Mouse (Mus musculus): ENCODE data around the gene Sdc4.

Sdc4 gene

GRCm38 (mm10) chr2:164431676-164432465, 11.8 kb downstream of the Sdc4 start:
- WGBS: 73% methylated on average over 9 of the region's 9 CpGs

- 30% methylated on average over 7 of the region's 7 CpGs for WGBS
Measured at GRCm38 (mm10) chr2:164430697-164431096, 13.0 kb downstream of the Sdc4 start.

- 63% methylated on average over 15 of the region's 15 CpGs for WGBS
Measured at GRCm38 (mm10) chr2:164429881-164430615, 13.6 kb downstream of the Sdc4 start.

GRCm38 (mm10) chr2:164428451-164428850, 15.2 kb downstream of the Sdc4 start:
- WGBS: 75% methylated on average over 5 of the region's 5 CpGs

- WGBS: 88% methylated on average over 5 of the region's 5 CpGs
Measured at GRCm38 (mm10) chr2:164426952-164427351, 16.7 kb downstream of the Sdc4 start.

GRCm38 (mm10) chr2:164426121-164426520, 17.6 kb downstream of the Sdc4 start:
- 38% methylated on average over 12 of the region's 12 CpGs for WGBS

DNA sequence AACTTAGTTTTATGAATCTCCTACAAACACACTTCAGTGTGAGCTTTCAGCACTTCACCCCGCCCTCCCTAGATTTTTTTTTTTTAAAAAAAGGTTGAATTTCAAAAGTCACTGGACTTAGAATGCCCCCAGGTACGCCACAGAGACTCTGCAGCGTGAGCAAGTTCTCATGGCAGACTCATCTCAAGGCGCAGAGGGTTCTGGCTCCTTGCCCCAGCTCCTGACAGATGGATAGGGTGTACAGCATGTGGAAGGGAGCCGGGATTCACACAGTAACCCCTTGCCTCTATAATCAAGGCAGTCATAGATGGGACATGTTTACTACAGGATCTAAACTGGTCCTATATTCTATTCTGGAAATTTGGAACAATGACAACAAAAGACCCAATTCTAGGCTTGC, 18.3 kb downstream of the Sdc4 start:
- 53% methylated on average over 5 of the region's 5 CpGs for WGBS

DNA sequence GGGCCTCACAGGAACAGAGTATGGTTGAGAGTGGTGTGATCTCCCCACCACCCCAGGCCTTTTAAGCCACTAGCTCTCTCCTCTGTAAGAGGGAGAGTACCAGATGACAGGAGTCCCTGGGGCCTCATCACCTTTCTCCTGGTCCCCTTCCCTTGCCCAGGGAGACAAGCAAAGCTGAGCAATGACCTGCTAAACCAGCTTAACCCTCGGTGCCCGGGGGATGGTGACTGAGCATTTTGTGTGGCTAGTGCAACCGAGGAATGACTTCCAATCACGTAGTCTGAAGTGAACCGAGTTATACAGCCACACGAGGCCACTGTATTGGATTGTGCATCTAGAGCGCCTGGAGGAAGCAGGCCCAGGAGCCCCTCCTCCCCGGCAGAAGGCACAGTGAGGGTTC, 19.3 kb downstream of the Sdc4 start:
- WGBS: 94% methylated on average over 8 of the region's 8 CpGs

DNA sequence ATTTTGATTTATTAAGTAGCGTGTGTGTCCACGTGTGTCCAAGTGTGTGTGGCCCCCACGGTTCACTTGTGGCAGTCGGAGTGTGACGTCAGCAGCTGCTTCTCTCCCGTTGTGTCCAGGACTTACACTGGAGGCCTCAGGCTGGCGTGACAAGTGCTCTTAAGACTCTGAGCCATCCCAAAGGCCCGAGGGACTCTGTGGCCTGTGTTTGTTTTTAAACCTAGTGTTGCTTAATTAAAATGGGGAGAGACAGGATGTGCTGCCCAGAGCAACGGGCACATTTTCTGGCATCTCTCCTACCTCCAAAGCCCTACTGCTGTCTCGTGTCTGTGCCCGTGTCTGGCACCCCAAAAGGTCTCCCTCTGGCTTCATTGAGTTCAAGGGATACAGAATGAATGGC, 20.2 kb downstream of the Sdc4 start:
- 79% methylated on average over 11 of the region's 11 CpGs for WGBS

- WGBS: 90% methylated on average over 15 of the region's 15 CpGs
Measured at GRCm38 (mm10) chr2:164422675-164423393, 20.9 kb downstream of the Sdc4 start.

GRCm38 (mm10) chr2:164421979-164422378, 21.7 kb downstream of the Sdc4 start:
- 92% methylated on average over 8 of the region's 8 CpGs for WGBS

GRCm38 (mm10) chr2:164421306-164421705, 22.4 kb downstream of the Sdc4 start:
- WGBS: 91% methylated on average over 7 of the region's 7 CpGs

DNA sequence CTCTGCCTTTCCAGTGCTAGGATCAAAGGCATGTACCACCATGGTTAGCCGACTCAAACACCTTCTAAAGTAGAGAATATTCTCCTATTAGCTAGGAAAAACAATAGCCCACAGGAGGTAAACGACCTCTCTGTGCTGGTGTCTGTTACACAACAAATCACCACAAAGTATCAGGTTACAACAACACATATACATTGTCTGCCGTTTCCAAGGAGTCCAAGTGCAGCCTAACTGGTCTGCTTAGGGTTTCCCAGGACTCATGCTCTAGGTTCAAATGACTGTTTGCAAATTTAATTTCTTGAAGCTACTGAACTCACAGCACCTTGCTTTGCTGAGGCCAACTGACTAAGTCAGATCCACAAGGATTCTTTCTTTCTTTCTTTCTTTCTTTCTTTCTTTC, 24.2 kb downstream of the Sdc4 start:
- WGBS: 35% methylated on average over 3 of the region's 3 CpGs

DNA sequence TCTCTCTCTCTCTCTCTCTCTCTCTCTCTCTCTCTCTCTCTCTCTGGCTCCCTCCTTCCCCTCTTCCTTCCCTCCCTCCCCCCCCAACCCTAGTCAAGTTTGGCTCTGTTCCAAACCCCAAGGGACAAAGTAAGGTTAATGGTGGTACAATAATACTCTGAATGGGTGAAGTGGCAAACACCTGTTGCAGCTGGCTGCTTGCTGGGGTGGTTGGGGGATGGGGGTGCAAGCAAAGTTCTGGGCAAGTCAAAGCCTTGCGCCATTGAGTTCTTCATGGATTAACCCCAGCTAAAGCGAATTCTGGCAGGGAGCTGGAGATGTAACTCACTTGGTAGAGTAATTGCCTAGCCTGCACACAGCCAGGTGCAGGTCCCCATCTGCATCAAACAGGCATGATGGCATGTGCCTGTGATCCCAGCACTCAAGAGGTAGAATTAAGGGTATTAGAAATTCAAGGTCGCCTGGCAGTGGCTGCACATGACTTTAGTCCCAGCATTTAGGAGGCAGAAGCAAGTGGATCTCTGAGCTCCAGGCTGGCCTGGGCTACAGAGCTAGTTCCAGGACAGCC, 25.3 kb downstream of the Sdc4 start:
- 54% methylated on average over 3 of the region's 3 CpGs for WGBS

GRCm38 (mm10) chr2:164417198-164417597, 26.5 kb downstream of the Sdc4 start:
- WGBS: under 1% methylated on average over 2 of the region's 2 CpGs

- 77% methylated on average over 10 of the region's 10 CpGs for WGBS
Measured at GRCm38 (mm10) chr2:164414581-164414980, 29.1 kb downstream of the Sdc4 start.

DNA sequence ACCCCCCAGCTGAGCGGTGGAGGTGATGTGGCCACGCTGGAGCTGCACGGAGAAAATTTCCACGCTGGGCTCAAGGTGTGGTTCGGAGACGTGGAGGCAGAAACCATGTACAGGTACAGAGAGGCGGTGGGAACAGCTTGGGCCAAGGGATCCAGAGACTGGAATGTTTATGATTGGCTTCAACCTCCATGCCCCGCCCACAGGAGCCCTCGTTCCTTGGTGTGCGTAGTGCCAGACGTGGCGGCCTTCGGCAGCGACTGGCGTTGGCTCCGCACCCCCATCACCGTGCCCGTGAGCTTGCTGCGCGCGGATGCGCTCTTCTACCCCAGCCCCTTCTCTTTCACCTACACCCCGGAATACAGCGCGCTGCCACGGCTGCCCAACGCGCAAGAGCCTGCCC, 29.5 kb downstream of the Sdc4 start:
- WGBS: 26% methylated on average over 28 of the region's 28 CpGs

- WGBS: 2% methylated on average over 22 of the region's 22 CpGs
Measured at GRCm38 (mm10) chr2:164407708-164408107, 36.0 kb downstream of the Sdc4 start.

DNA sequence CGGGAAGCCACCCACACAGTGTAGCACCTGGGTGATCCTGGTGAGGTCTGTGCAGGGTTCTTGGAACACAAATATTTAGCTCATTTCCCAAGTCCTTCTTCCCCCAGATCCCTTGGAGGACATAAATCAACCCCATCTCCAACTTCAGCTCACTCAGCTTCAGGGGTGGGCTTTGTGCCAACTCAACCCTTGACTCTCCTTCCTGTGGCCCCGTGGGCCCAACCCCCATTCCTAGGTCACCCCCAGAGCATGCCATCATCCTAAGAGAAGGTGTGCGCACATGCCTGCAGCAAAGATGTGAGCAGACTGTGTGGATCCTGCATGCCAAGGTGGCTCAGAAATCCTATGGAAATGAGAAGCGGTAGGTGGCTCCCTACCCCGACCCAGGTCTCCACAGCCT, 38.2 kb downstream of the Sdc4 start:
- WGBS: 56% methylated on average over 5 of the region's 5 CpGs

DNA sequence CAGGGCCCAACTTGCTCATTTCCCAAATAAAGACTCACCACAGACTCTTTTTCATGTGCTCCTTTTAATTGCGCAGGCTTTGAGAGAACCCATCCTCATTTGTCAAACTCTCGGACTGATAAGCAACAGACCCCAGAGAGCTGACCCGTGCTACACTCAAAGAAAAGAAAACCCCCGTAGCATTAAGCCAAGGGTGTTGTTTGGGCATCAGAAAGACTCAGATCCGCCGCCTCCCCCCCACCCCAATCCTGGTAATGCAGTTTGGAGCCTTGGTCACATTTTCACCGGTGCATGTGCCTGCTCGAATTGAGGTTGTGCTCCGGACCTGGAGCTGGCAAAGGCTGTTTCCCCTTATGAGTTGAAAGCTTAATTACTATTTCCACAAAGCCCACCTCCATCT, 38.6 kb downstream of the Sdc4 start, which contains the start of gene Matn4:
Gene Matn4, minus strand, starts transcription at position 101 of the 400 bp plus-strand sequence.
- WGBS: 51% methylated on average over 9 of the region's 9 CpGs

GRCm38 (mm10) chr2:164404082-164404990, 39.4 kb downstream of the Sdc4 start:
- 13% methylated on average over 47 of the region's 49 CpGs for WGBS

Data from cerebral cortex, adult 2 months (tissue).